Mouse (Mus musculus) thymus, adult 2 months (tissue): ENCODE results near the gene Maml2.

Experiments
- CTCF ChIP-seq: fragments of 200-500 bp; IDR thresholded peaks from 2 replicates; pipeline ENCODE4 v1.5.1; 2012; ENCODE audit warnings: mild to moderate bottlenecking, control low read depth, low read length, moderate library complexity, borderline replicate concordance; ENCODE audit not compliant: control insufficient read depth, poor library complexity, insufficient read depth; ENCODE audit errors: extremely low read depth
- POLR2A ChIP-seq: fragments of 200-500 bp; IDR thresholded peaks from 2 replicates; pipeline ENCODE4 v1.6.1; 2012; ENCODE audit warnings: mild to moderate bottlenecking, low read length, control low read depth, moderate library complexity; ENCODE audit not compliant: control insufficient read depth, poor library complexity, insufficient read depth; ENCODE audit errors: extremely low read depth

GRCm38 (mm10) chr9:13513135-13513534 is 215.4 kb downstream of the Maml2 start:
- no peak for TF ChIP-seq CTCF
- no peak for TF ChIP-seq POLR2A
